Mouse (Mus musculus): ENCODE data around the gene Aco2. TPM values are rescaled to one million over a fixed set of nuclear protein-coding genes. Genes with fewer than 3 reads are reported as not detected.

The Aco2 gene
- total RNA-seq (2021): 100 to 1,000 TPM; 481 to 503 TPM
- long read RNA-seq, experiment 1, transcript Aco2-201 (18 exons, 2,918 nt): major isoform, 692 of 779 reads
- long read RNA-seq, experiment 1, partial matches to known transcripts: 62 of 779 reads
- long read RNA-seq, experiment 1, other reads (novel, unspliced or antisense): 25 of 779 reads
- long read RNA-seq, experiment 2, transcript Aco2-201 (18 exons, 2,918 nt): major isoform, 723 of 852 reads
- long read RNA-seq, experiment 2, partial matches to known transcripts: 107 of 852 reads
- long read RNA-seq, experiment 2, other reads (novel, unspliced or antisense): 22 of 852 reads

- DNase-seq (ENCODE audit: low spot score in 2 of 2): peak; percentile 99 to 100
Measured at GRCm38 (mm10) chr15:81872262-81873136, at the start of gene Aco2. Gene Aco2, plus strand, starts transcription at chr15:81872309.

- DNase-seq (ENCODE audit: low spot score in 2 of 2): no peak
Measured at GRCm38 (mm10) chr15:81822631-81823030, 49.5 kb upstream of the Aco2 start.

GRCm38 (mm10) chr15:81824832-81825231, 47.3 kb upstream of the Aco2 start:
- no peak for DNase-seq (ENCODE audit: low spot score in 2 of 2)

- no peak for DNase-seq (ENCODE audit: low spot score in 2 of 2)
Measured at GRCm38 (mm10) chr15:81828426-81829207, 43.5 kb upstream of the Aco2 start.

GRCm38 (mm10) chr15:81829208-81829580, 42.9 kb upstream of the Aco2 start:
- DNase-seq (ENCODE audit: low spot score in 2 of 2): no peak

- no peak for DNase-seq (ENCODE audit: low spot score in 2 of 2)
Measured at GRCm38 (mm10) chr15:81830530-81830929, 41.6 kb upstream of the Aco2 start.

GRCm38 (mm10) chr15:81831136-81831825, 40.8 kb upstream of the Aco2 start:
- peak; percentile 77 to 92 for DNase-seq (ENCODE audit: low spot score in 2 of 2)

GRCm38 (mm10) chr15:81832219-81832618, 39.9 kb upstream of the Aco2 start:
- DNase-seq (ENCODE audit: low spot score in 2 of 2): no peak

GRCm38 (mm10) chr15:81833481-81833880, 38.6 kb upstream of the Aco2 start:
- no peak for DNase-seq (ENCODE audit: low spot score in 2 of 2)

- DNase-seq (ENCODE audit: low spot score in 2 of 2): no peak
Measured at GRCm38 (mm10) chr15:81834171-81834841, 37.8 kb upstream of the Aco2 start.

GRCm38 (mm10) chr15:81835007-81835880, 36.9 kb upstream of the Aco2 start:
- DNase-seq (ENCODE audit: low spot score in 2 of 2): no peak

GRCm38 (mm10) chr15:81836124-81836821, 35.8 kb upstream of the Aco2 start:
- peak; percentile 74 to 85 for DNase-seq (ENCODE audit: low spot score in 2 of 2)

- DNase-seq (ENCODE audit: low spot score in 2 of 2): no peak
Measured at GRCm38 (mm10) chr15:81836966-81837920, 34.9 kb upstream of the Aco2 start.

- no peak for DNase-seq (ENCODE audit: low spot score in 2 of 2)
Measured at GRCm38 (mm10) chr15:81838554-81839235, 33.4 kb upstream of the Aco2 start.

GRCm38 (mm10) chr15:81839634-81840033, 32.5 kb upstream of the Aco2 start:
- DNase-seq (ENCODE audit: low spot score in 2 of 2): peak; percentile 73 to 88

GRCm38 (mm10) chr15:81840306-81840705, 31.8 kb upstream of the Aco2 start:
- DNase-seq (ENCODE audit: low spot score in 2 of 2): no peak

GRCm38 (mm10) chr15:81842275-81842674, 29.8 kb upstream of the Aco2 start:
- no peak for DNase-seq (ENCODE audit: low spot score in 2 of 2)

All from layer of hippocampus, postnatal 14 days (tissue).